Mouse (Mus musculus): ENCODE results near the gene Pomp.

Pomp gene

DNA sequence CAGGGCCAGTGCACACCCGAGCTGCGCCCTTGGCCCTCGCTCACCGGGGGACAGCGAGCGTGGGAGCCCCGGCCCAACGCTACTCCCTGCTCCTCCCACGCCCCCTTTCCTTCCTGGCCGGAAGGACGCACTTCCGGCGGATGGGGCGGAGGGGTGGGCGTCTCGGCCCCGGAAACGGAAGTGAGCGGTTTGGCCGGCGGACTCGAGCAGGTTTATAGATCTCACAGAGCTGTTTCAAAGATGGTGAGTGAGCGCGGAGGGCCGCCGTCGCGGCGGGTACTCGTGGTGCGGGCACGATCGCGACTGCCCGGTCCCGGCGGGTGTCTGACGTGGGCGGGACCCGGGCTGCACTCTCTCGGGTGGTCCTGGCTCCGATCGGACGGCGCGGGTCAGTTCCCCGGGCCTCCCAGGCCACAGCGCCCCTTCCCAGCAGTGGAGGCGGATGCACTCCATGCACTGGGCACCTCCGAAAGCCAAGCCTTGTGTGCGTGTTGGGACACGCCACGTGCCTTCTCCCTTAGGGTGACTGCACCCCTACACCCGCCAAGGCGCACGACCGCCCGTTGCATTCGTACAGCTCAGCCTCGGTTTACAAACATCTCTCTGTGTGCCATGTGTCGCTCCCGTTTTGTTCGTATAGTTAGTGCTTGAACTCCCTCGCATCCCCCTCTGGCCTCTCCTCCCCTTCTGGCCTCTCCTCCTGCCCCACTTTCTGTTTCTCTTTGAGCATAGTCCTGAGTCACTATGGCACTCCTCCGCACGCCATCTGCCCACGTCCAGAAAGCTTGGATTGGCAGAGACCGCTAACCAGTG lies at the start of gene Pomp:
Gene Pomp (plus strand): TSS at position 13 of the 813 bp plus-strand sequence.
- peak; percentile 96 for DNase-seq (ENCODE audit: inconsistent ontology term)

DNA sequence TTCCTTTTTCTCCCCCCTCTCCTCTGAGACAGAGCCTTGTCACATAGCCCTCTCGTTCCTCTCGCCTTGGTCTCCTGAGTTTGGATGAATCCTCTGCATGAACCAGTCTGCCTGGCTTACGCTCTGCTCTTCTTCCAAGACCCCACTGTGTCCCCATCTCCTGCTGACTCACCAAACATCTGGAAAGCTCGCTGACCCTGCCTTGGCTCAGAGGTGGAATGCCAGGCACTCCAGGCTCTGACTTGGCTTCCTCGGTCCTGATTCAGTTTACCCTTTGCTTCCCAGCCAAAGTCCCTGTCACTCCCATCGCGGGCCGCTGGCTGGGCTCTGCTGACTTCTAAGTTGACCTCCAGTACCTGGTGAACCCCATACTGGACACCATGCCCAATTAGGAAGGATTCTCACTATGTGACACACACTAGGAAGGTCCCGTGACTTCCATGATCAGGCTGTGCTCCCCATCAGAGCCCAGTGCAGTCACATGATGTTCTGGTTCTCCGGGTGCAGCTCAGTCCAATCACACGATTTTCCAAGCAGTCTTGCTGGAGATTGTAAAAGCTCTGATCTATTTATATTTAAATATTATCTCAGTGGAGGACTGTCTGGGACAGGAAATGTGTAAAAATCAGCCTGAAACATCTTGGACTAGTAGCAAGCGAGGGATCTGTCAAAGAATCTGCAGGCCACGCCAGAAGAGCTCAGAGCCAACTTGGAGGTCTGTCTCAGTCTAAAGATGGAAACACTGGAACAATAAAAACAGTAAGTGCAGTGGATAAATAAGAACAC lies 47.8 kb upstream of the Pomp start:
- no peak for DNase-seq (ENCODE audit: inconsistent ontology term)

DNA sequence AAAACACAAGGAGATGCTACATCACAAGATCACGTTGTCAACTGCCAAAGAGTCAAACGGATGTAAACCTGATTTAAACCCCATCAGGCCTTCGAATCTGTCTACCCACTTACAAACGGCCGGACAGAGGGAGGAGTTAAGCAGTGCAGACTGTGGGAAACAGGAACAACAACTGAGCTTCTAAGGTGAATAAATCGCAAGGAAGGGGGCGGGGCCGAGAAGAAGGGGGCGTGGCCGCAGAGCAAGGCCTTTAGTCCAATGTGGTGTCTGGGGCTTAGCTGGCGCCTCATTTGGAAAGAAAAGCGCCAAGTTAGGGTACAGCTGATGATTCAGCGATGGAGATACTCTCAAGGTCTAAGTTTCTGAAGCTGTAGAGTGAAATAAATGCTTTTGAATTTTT lies 45.3 kb upstream of the Pomp start:
- DNase-seq (ENCODE audit: inconsistent ontology term): no peak

DNA sequence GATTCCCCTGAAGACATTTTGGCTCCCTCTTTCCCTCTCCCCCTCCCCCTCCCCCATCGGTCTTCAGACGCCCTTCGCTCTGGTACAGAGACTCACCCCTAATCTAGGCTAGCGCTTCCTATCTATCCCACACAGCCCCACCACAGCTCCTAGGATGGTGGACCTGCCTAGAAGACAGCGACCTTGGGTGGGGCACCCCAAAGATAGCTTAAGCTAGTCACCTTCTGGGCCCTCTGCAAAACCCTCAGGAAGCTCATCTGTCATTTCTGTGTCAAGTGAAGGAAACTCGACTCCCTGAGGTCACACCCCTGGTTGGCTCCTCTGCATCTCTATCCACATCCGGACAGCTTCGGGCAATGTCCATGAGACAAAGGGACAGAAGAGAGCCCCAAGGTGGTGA lies 44.7 kb upstream of the Pomp start:
- no peak for DNase-seq (ENCODE audit: inconsistent ontology term)

DNA sequence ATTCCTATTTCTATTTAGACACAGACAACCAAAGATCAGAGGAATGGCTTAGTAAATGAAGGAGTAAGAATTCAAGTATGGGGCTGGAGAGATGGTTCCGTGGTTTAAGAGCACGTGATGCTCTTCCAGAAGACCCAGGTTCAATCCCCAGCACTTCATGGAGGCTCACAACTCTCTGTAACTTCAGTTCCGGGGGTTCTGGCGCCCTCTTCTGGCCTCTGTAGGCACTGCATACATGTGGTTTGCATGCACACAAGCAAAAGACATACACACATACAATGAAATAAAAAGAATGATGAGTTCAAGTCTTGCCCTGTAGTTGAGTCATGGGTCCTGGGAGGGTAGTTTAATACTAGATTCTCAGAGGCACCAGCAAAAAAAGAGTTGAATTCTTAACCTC lies 43.8 kb upstream of the Pomp start:
- DNase-seq (ENCODE audit: inconsistent ontology term): no peak

DNA sequence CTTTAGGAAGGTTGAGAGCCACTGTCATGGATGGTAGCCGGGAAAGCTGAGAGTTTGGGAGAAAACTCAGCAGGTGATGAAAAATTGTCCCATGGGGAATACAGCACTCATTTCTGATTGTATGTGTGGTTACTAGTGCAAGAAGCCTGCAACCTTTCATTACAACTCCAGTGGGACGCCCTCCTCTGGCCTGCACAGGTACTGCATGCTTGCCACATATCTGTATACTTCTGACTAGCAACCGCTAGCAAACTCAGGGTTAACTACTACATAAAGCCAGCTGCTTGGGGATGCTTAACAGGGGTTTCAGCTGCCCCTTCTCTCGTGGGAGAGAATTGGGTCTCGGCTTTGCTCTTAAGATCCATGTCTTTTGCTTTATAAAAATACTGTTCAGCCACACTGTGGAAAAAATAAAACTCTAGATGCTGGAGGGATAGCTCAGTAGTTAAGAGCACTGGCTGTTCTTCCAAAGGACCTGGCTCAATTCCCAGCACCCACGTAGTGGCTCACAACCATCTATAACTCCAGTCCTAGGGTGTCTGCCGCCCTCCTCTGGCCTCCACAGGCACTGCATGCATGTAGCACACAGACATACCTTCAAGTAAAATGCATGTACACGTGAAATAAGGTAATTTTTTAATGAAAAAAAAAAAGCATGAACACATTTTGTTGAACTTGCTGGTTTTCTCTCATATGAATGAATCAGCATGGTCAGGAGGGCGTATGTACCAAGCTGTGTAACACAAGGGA lies 42.3 kb upstream of the Pomp start:
- no peak for DNase-seq (ENCODE audit: inconsistent ontology term)

DNA sequence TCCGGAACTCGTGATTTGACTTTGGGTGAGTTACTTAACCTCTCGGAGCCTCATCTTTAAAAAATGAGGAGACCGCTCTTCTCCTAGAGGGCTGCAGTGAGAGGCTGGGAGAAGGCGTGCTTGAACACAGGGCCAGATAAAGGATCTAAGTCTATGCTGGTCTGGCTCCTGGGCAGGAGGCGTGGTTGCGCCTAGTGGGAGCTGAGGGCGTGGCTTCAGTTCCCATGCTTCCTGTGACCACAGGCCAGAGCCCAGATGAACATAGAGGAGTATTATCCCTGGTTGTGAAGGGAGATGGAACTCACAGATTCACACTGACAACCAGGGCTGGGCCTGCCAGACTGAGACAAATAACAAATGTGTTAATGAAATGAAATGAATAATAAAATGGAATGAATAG lies 41.4 kb upstream of the Pomp start:
- DNase-seq (ENCODE audit: inconsistent ontology term): no peak

DNA sequence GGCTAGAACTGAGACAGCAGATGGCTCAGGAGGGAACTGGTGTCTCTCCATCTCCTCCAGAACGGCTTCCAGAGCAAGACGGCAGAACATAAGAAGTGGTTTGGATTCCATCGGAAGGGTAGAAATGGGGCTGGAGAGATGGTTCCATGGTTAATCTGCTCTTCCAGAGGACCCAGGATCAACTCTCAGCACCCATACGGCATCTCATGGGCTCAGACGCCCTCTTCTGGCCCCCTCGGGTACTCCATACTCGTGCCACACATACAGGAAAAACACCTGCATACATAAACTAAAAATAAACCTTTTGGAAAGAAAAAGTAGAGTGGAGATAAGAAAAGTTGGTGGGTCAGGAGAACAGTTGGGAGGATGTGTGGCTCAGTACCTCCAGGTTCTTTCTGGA lies 40.4 kb upstream of the Pomp start:
- DNase-seq (ENCODE audit: inconsistent ontology term): no peak

DNA sequence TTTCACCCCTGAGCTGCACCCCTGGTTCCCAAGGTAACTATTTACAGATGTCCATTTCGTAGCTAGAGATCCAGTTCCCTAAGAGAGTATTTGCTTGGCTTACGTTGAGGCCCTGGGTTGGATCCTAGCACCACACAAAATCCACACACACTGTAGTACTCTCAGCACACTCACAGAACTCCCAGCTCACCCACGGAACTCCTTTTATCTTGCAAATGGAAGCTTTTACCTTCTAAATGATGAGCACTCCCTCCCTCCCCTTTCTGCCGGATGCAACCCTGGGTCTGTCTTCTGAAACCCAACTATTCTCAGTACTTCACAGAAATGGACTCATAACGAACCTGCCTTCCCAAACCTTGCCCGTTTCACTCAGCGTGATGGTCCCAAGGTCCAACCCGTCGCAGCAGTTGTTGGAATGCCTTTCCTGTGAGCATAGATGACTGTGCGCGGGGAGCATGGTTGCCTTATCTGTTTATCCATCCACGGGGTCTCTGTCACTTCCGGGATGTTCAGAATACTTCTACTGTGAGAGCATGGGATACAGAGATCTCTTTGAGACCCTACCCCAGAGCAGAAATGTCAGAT lies 36.1 kb upstream of the Pomp start:
- no peak for DNase-seq (ENCODE audit: inconsistent ontology term)

DNA sequence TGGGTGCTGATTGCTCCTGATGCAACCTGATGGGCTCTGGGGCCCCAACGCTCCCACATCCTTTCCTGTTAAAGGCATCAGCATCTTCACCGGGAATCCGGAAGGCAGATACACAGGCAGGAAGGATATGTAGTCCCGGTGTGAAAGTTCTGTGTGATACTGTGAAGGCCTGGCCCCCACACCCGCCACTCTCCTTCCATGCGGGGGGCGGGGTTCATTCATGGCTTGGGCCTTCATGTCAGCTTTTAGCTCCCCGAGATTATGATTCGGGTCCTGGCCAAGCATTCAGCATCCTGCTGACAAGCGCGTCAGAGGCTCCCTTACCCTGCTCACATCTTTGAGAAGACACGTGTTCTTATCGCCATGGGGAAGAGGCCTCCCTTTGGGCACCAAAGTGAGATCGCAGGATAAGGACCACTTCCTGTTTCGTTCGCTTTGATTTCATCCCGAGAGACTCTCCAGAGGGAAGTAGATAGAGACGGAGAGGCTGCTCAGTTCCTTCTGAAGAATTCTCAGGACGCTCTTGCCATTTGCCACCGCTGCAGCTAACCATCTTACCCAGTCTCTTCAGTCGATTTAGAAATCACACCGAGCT lies 34.8 kb upstream of the Pomp start:
- DNase-seq (ENCODE audit: inconsistent ontology term): no peak

DNA sequence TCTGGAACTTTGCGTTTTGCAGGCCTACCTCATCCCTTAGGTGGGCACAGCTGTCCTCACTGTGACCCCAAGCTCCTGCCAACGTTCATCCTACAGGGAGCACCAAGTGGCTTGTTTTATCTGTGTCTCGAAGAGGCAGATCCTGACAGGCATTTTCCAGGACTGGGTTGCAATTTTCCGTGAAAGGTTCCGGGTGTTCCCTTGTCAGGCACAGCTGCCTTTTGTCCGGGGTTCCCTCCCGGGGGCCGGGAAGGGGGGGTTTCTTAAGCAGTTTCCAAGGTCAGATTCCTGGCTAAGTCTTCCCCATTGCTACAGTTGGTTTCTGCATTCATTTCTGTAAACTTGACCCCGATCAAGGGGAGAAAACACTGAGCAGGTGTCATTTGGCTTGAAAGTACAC lies 34.2 kb upstream of the Pomp start:
- no peak for DNase-seq (ENCODE audit: inconsistent ontology term)

DNA sequence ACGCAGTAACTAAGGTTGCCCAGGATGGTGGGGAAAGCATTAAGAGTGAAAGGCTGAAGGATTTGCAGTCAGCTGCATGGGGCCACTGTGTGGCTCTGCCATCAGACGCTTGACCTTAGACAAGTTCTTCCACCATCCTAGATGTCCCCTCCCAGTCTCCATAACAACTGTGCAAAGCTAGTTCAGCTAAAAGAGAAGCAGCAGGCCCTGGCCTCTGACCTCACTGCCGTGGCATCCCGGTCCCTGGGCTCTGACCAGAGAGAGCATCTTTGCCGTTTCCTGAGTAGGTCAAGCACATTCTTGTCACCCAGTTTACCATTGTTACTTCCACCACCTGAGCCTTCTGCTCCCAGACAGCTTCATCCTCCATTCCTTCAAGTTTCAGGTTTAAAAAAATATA lies 33.7 kb upstream of the Pomp start:
- DNase-seq (ENCODE audit: inconsistent ontology term): no peak

DNA sequence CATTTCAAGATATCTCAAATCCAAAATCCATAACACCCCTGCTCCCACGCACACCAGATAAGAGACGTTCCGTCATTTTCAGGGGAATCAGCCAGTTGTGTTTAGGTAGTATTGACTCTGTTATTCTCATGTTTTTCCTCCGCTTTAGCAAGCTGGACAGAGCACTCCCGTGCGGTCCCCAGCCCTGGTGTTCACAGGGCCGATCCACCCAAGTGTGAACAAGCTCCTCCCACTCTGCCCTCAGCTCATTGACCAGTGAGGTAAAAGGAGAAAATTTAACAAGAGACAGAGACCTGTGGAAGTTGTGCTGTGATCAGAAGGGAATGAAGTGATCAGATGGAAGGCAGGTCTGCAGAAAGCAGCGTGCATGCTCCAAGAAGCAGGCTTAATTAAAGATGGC lies 31.4 kb upstream of the Pomp start:
- no peak for DNase-seq (ENCODE audit: inconsistent ontology term)

DNA sequence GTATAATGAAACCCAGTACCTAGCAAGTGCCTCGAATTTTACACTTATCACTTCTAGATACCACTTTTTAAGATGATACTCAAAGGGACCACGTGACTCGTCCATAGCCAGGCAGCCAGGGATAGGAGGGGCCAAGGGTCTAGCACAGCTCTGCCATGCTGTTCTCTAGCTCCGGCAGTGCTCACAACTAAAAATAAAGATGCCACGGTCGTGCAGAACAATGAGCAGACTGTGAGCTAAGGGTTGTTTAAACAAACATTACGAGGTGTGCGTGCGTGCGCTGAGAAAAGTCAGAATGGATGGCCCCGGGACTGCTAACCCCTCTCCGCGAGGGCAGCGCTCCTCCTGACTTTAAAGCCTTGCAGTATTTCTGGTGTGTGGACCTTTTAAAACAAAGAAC lies 27.4 kb upstream of the Pomp start:
- DNase-seq (ENCODE audit: inconsistent ontology term): no peak

DNA sequence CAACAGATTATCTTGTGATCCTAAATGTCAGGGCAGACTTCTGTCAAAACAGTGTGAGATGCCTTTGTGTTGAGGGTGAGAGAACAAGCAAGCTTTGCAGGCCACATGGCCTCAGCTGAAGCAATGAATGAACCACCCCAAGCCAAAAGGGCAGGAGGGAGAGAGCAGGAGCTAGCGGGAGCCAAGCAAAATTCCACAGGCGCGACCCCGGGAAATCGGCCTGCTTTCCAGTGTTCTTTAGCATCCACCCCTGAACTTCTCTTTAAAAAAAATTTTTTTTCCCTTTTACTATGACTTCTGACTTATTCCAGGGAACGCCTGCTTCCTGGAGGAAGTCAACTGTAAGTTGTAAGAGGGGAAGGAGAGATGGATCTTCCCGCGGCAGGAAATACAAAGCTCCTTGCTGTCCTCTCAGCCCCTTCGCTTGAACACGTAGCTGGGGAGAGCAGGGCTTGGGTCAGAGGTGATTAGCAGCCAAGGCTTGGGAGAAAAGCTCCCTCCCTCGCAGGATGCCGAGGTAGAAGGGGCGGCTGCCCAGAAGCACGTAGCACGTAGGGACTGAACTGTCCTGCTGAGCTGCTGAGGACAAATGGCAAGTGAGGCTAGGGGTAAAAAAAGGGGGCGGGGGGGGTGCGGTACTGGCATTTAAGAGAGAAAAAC lies 25.3 kb upstream of the Pomp start:
- DNase-seq (ENCODE audit: inconsistent ontology term): no peak

DNA sequence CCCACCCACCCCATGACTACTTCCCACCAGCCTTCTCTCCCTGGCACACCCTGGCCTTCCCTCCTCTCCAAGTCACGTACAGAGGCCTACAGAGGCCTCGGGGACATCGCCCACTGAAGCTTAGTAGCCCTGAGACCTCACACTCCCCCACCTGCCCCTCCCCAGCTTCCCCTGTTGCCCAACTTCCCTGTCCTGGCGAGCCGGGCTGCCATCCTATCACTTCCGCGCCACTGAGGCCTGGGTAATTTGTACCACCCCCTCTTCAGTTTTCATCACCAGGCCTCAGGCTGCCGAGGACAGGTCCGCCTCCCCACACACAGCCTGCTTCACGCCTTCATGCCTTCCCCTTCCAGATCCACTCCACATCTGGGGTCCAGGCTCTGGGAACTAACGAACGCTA lies 20.8 kb upstream of the Pomp start:
- DNase-seq (ENCODE audit: inconsistent ontology term): no peak

DNA sequence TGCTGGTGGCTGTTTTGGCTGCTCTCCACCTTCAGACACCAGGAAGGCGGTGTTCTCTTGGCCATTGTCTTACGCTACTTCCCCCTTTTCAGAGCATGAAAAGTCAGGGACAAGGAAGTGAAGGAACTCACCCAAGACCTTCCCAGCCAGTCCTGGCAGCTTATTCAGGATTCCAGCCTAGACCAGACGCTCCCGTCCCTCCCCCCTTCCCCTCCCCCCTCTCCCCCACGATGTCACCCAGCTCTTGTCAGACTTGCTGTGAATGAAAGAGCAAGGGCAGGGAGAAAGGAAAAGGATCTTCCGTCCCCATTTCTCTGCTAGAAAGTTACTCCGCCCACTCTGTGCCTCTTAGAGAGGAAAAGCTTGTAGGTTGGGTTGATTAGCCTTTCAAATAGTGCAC lies 16.9 kb upstream of the Pomp start:
- DNase-seq (ENCODE audit: inconsistent ontology term): no peak

DNA sequence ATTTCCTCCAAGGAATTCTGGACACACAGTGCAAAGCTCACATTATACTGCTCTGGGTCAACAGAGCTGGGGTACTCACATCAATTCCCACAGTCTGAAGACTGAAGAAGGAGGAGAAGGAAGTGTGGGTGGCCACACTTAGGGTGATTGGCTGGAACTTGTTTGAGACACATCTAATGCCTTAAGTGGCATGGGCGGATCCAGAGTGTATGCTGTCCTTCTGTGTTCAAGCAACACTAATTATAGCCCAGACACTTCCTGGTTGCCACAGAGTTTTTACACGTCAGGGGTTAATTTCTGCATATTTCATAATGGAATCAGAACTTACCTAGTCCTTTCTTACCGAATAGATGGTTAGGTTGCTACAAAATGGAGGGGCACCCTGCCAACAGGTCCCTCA lies 14.9 kb upstream of the Pomp start:
- DNase-seq (ENCODE audit: inconsistent ontology term): no peak

DNA sequence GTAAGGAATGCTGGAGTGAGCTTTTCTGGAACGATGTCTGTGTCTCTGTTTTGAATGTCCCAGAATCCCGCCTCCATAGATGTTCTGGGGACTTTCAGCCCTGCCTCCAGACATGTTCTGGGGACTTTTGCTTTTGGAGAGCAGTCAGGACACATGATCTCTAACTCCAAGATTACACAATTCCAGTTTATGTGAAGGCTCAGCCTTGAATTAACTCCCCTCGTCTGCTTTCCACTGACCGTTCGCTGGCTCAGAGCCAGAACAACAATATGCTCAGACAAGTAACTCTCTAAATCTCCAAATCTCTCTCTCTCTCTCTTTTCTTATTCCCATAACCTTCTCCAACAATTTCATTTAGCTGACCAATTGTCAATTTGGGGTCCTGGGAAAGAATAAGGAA lies 12.9 kb upstream of the Pomp start:
- DNase-seq (ENCODE audit: inconsistent ontology term): no peak

DNA sequence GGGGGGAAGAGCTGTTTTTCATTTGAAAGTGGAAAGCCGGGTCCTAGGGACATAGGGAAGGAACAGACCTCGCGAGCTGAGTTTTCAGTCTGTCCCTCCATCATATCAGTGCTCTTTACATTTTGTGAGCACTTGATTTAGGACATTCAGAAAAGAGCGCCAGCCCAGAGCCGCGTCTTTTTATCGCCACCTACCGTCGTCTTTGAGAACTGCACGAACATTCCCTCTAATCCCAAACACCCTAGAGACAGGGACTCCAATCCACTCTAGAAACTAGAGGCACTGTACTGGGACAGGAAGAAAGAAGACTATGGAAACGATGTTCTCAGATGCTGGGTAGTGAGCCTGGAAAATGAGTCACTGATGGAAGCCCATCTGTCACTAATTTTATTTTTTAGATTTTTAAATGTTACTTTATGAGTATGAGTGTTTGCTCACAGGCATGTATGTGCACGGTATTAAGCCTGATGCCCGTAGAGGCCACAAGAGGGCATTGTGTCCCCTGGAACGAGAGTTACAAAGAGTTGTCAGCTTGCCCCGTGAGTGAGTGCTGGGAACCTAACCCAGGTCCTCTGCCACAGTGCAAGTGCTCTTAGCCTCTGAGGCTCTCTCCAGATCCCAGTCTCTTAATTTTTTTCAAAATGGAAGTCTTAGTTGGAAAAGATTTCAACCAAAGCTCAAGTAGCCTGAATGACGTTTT lies 11.9 kb upstream of the Pomp start:
- peak; percentile 49 for DNase-seq (ENCODE audit: inconsistent ontology term)

DNA sequence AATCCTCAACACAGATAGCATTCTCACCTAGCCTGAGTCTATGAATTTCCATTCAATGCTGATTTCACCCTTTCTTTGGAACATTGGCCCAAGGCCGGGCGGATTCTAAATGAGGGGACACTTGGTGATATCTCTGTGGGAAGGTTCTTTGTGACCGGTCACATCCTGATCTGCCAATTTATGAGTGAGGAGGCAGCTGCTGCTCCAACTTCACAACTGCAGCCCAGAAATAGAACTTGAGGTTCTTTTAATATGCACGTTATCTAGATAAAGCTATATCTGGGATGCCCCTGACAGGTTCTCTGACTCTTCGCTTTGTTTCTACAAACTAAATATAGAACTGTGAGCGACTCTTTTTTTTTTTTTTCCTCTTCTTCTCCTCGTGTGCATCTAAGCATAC lies 10.1 kb upstream of the Pomp start:
- DNase-seq (ENCODE audit: inconsistent ontology term): no peak

All from Muller cell, postnatal 12 days (primary cell).